Mouse (Mus musculus) neutrophil, adult 5-6 weeks (primary cell): ENCODE measurements around the gene Barhl2. TPM values are rescaled to one million over a fixed set of nuclear protein-coding genes. Genes with fewer than 3 reads are reported as not detected.

ENCODE experiments used
- ATAC-seq: fragments of 151-379, 151-347 bp; 2 replicates; pipeline ENCODE4 v1.8.0; 2017; ENCODE audit warnings: mild to moderate bottlenecking, moderate TSS enrichment; ENCODE audit not compliant: insufficient number of reproducible peaks, poor library complexity, low FRiP score, severe bottlenecking; ENCODE audit errors: extremely low read depth
- total RNA-seq: library from RNA; stranded (forward); fragments of 200-1000 nt; gene quantifications from 2 replicates; pipeline ENCODE4 v1.2.3, GENCODE M21; 2017

Barhl2 gene
- not detected in 2 replicates for total RNA-seq

- ATAC-seq: no peak
Measured at GRCm38 (mm10) chr5:106457986-106458476, at the start of gene Barhl2. TSS of gene Barhl2 (minus strand) at chr5:106458166.

- ATAC-seq: no peak
Measured at GRCm38 (mm10) chr5:106506061-106506460, 48.1 kb upstream of the Barhl2 start.

- ATAC-seq: no peak
Measured at GRCm38 (mm10) chr5:106502684-106503545, 44.9 kb upstream of the Barhl2 start.

GRCm38 (mm10) chr5:106502271-106502670 lies 44.3 kb upstream of the Barhl2 start:
- no peak for ATAC-seq

- no peak for ATAC-seq
Measured at GRCm38 (mm10) chr5:106491771-106492170, 33.8 kb upstream of the Barhl2 start.

- ATAC-seq: no peak
Measured at GRCm38 (mm10) chr5:106472105-106472500, 14.1 kb upstream of the Barhl2 start.

- ATAC-seq: no peak
Measured at GRCm38 (mm10) chr5:106471235-106472104, 13.5 kb upstream of the Barhl2 start.

- ATAC-seq: no peak
Measured at GRCm38 (mm10) chr5:106465129-106465790, 7.3 kb upstream of the Barhl2 start.

- ATAC-seq: no peak
Measured at GRCm38 (mm10) chr5:106464336-106465128, 6.6 kb upstream of the Barhl2 start.

GRCm38 (mm10) chr5:106463661-106464191 lies 5.8 kb upstream of the Barhl2 start:
- ATAC-seq: no peak

- no peak for ATAC-seq
Measured at GRCm38 (mm10) chr5:106461913-106462312, 3.9 kb upstream of the Barhl2 start.

- no peak for ATAC-seq
Measured at GRCm38 (mm10) chr5:106461431-106461830, 3.5 kb upstream of the Barhl2 start.

- no peak for ATAC-seq
Measured at GRCm38 (mm10) chr5:106460535-106460934, 2.6 kb upstream of the Barhl2 start.

- ATAC-seq: no peak
Measured at GRCm38 (mm10) chr5:106460001-106460511, 2.1 kb upstream of the Barhl2 start.

- ATAC-seq: no peak
Measured at GRCm38 (mm10) chr5:106459120-106459641, 1.2 kb upstream of the Barhl2 start.

- no peak for ATAC-seq
Measured at GRCm38 (mm10) chr5:106458477-106459119, 632 bp upstream of the Barhl2 start.
